Mouse (Mus musculus) cerebellum, adult 2 months (tissue): ENCODE measurements around the gene Rab4b.

Experiments used
- CTCF ChIP-seq: fragments of 200-500 bp; IDR thresholded peaks from 2 replicates; pipeline ENCODE4 v1.5.1; 2011; ENCODE audit warnings: low read depth, mild to moderate bottlenecking, control low read depth, low read length, moderate library complexity, borderline replicate concordance; ENCODE audit not compliant: insufficient read depth
- POLR2A ChIP-seq: fragments of 200-500 bp; IDR thresholded peaks from 2 replicates; pipeline ENCODE4 v1.6.1; 2011; ENCODE audit warnings: low read length, control low read depth, borderline replicate concordance; ENCODE audit not compliant: insufficient read depth

DNA sequence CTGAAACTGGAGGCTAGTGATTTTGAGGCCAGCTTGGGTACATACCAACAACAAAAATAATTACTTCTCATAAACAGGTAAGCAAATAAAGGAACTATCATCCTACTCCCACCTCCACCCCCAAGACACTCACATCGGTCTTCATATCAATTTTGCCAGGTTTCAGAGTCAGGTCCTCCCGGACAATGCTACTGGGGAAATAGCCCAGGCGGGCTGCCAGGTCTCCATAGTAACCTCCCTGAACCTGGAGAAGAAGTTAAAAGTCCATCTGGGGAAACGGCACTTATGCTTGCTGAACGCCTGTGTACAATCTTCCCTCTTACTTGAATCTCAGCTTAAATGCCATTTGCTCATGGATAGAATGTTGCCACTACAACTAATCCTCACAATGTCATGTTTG, 1.3 kb upstream of the Rab4b start:
- TF ChIP-seq CTCF, result no peak
- TF ChIP-seq POLR2A, result no peak
